Mouse (Mus musculus): Measurements from ENCODE around the gene Gins2. TPM values are rescaled to one million over a fixed set of nuclear protein-coding genes. Genes with fewer than 3 reads are reported as not detected.

Gene Gins2
- polyA plus RNA-seq, 1 experiment = 26.9 TPM

- no peaks in the 10 kb centered on the region for H3K27me3 ChIP-seq (ENCODE audit: control insufficient read depth, insufficient read depth, low read length)
- peaks cover 1% of the 10 kb centered on the region; the same call in 1 of the 2 replicates for H3K36me3 ChIP-seq (ENCODE audit: control insufficient read depth, insufficient read depth, low read length)
- H3K27ac ChIP-seq (ENCODE audit: control insufficient read depth, insufficient read depth, low read depth, low read length) = no peak overlapping the region
- no peaks in the 10 kb centered on the region for H3K4me1 ChIP-seq (ENCODE audit: control insufficient read depth, insufficient read depth, low read length)
- no peak overlapping the region for H3K4me3 ChIP-seq (ENCODE audit: control insufficient read depth, low read depth, low read length)
- no peak for TF ChIP-seq CTCF (IDR thresholded peaks at IDR 0.05; ENCODE audit: control insufficient read depth, insufficient read depth, insufficient replicate concordance, low read depth, low read length)
- TF ChIP-seq POLR2A (IDR thresholded peaks at IDR 0.05; ENCODE audit: control insufficient read depth, low read depth, low read length) = no peak
Measured at GRCm38 (mm10) chr8:120572534-120572933, 16.6 kb downstream of the Gins2 start.

- TF ChIP-seq CTCF (IDR thresholded peaks at IDR 0.05; ENCODE audit: control insufficient read depth, insufficient read depth, insufficient replicate concordance, low read depth, low read length) (no peak), POLR2A (IDR thresholded peaks at IDR 0.05; ENCODE audit: control insufficient read depth, low read depth, low read length) (no peak)
- no peaks in the 10 kb centered on the region for H3K27me3 ChIP-seq (ENCODE audit: control insufficient read depth, insufficient read depth, low read length)
- H3K27ac ChIP-seq (ENCODE audit: control insufficient read depth, insufficient read depth, low read depth, low read length) = no peak overlapping the region
- H3K4me1 ChIP-seq (ENCODE audit: control insufficient read depth, insufficient read depth, low read length) = no peaks in the 10 kb centered on the region
- H3K4me3 ChIP-seq (ENCODE audit: control insufficient read depth, low read depth, low read length) = no peak overlapping the region
- H3K36me3 ChIP-seq (ENCODE audit: control insufficient read depth, insufficient read depth, low read length) = peaks cover 1% of the 10 kb centered on the region; the same call in 1 of the 2 replicates
Measured at GRCm38 (mm10) chr8:120571561-120571960, 17.5 kb downstream of the Gins2 start.

GRCm38 (mm10) chr8:120569939-120570715 lies 19.0 kb downstream of the Gins2 start:
- H3K4me3 ChIP-seq (ENCODE audit: control insufficient read depth, low read depth, low read length) = no peak overlapping the region
- TF ChIP-seq POLR2A (IDR thresholded peaks at IDR 0.05; ENCODE audit: control insufficient read depth, low read depth, low read length) (no peak), CTCF (IDR thresholded peaks at IDR 0.05; ENCODE audit: control insufficient read depth, insufficient read depth, insufficient replicate concordance, low read depth, low read length) (peak; percentile 84)
- H3K27ac ChIP-seq (ENCODE audit: control insufficient read depth, insufficient read depth, low read depth, low read length) = no peak overlapping the region
- H3K36me3 ChIP-seq (ENCODE audit: control insufficient read depth, insufficient read depth, low read length) = peaks cover 1% of the 10 kb centered on the region; the same call in 1 of the 2 replicates
- no peaks in the 10 kb centered on the region for H3K27me3 ChIP-seq (ENCODE audit: control insufficient read depth, insufficient read depth, low read length)
- H3K4me1 ChIP-seq (ENCODE audit: control insufficient read depth, insufficient read depth, low read length) = no peaks in the 10 kb centered on the region

- Histone ChIP-seq H3K36me3 (ENCODE audit: control insufficient read depth, insufficient read depth, low read length) (peaks cover 1% of the 10 kb centered on the region; the same call in 1 of the 2 replicates), H3K4me1 (ENCODE audit: control insufficient read depth, insufficient read depth, low read length) (no peaks in the 10 kb centered on the region), H3K27me3 (ENCODE audit: control insufficient read depth, insufficient read depth, low read length) (no peaks in the 10 kb centered on the region), H3K27ac (ENCODE audit: control insufficient read depth, insufficient read depth, low read depth, low read length) (no peak overlapping the region), H3K4me3 (ENCODE audit: control insufficient read depth, low read depth, low read length) (no peak overlapping the region)
- no peak for TF ChIP-seq CTCF (IDR thresholded peaks at IDR 0.05; ENCODE audit: control insufficient read depth, insufficient read depth, insufficient replicate concordance, low read depth, low read length)
- no peak for TF ChIP-seq POLR2A (IDR thresholded peaks at IDR 0.05; ENCODE audit: control insufficient read depth, low read depth, low read length)
Measured at GRCm38 (mm10) chr8:120569123-120569522, 20.0 kb downstream of the Gins2 start.

DNA sequence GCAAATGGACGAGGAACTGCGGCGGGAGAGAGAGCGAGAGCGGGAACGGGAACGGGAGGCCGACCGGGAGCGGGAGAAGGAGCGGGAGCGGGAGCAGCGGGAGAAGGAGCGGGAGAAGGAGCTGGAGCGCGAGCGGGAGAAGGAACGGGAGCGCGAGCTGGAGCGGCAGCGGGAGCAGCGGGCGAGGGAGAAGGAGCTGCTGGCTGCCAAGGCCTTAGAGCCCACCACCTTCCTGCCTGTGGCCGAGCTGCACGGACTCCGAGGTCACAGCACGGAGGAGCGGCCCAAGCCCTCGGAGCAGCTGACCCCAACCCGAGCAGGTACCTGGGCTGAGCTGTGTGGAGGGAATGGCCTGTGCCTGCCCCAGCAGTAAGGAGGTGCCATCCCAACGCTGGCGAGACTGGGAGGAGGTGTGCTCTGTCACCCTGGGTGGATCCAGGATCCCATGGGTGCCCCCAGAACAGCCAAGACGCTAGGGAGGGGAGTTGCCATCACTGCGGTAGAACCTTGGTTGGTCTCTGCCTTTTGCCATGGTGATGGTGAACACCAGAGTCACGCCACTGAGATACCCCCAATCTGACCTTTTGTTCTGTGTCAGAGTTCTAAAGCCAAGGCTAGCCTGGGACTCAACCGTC lies 20.8 kb downstream of the Gins2 start:
- Histone ChIP-seq H3K27ac (ENCODE audit: control insufficient read depth, insufficient read depth, low read depth, low read length) (no peak overlapping the region), H3K4me1 (ENCODE audit: control insufficient read depth, insufficient read depth, low read length) (peaks cover 3% of the 10 kb centered on the region; the same call in 1 of the 2 replicates), H3K4me3 (ENCODE audit: control insufficient read depth, low read depth, low read length) (no peak overlapping the region), H3K36me3 (ENCODE audit: control insufficient read depth, insufficient read depth, low read length) (peaks cover 1% of the 10 kb centered on the region; the same call in 1 of the 2 replicates), H3K27me3 (ENCODE audit: control insufficient read depth, insufficient read depth, low read length) (no peaks in the 10 kb centered on the region)
- TF ChIP-seq CTCF (IDR thresholded peaks at IDR 0.05; ENCODE audit: control insufficient read depth, insufficient read depth, insufficient replicate concordance, low read depth, low read length) (no peak), POLR2A (IDR thresholded peaks at IDR 0.05; ENCODE audit: control insufficient read depth, low read depth, low read length) (no peak)

- Histone ChIP-seq H3K27ac (ENCODE audit: control insufficient read depth, insufficient read depth, low read depth, low read length) (no peak overlapping the region), H3K4me1 (ENCODE audit: control insufficient read depth, insufficient read depth, low read length) (peaks cover 3% of the 10 kb centered on the region; the same call in 1 of the 2 replicates), H3K36me3 (ENCODE audit: control insufficient read depth, insufficient read depth, low read length) (peaks cover 1% of the 10 kb centered on the region; the same call in 1 of the 2 replicates)
Measured at GRCm38 (mm10) chr8:120567731-120568130, 21.4 kb downstream of the Gins2 start.

GRCm38 (mm10) chr8:120566681-120567080 lies 22.4 kb downstream of the Gins2 start:
- Histone ChIP-seq H3K27ac (ENCODE audit: control insufficient read depth, insufficient read depth, low read depth, low read length) (no peak overlapping the region), H3K4me1 (ENCODE audit: control insufficient read depth, insufficient read depth, low read length) (peaks cover 3% of the 10 kb centered on the region; the same call in 1 of the 2 replicates)

More at GRCm38 (mm10) chr8:120567731-120568130, 21.4 kb downstream of the Gins2 start:
- Histone ChIP-seq H3K27me3 (ENCODE audit: control insufficient read depth, insufficient read depth, low read length) (no peaks in the 10 kb centered on the region), H3K4me3 (ENCODE audit: control insufficient read depth, low read depth, low read length) (no peak overlapping the region)
- TF ChIP-seq CTCF (IDR thresholded peaks at IDR 0.05; ENCODE audit: control insufficient read depth, insufficient read depth, insufficient replicate concordance, low read depth, low read length) (no peak), POLR2A (IDR thresholded peaks at IDR 0.05; ENCODE audit: control insufficient read depth, low read depth, low read length) (no peak)

More at GRCm38 (mm10) chr8:120566681-120567080, 22.4 kb downstream of the Gins2 start:
- no peaks in the 10 kb centered on the region for H3K27me3 ChIP-seq (ENCODE audit: control insufficient read depth, insufficient read depth, low read length)
- H3K4me3 ChIP-seq (ENCODE audit: control insufficient read depth, low read depth, low read length) = no peak overlapping the region
- TF ChIP-seq POLR2A (IDR thresholded peaks at IDR 0.05; ENCODE audit: control insufficient read depth, low read depth, low read length) = no peak
- no peak for TF ChIP-seq CTCF (IDR thresholded peaks at IDR 0.05; ENCODE audit: control insufficient read depth, insufficient read depth, insufficient replicate concordance, low read depth, low read length)
- peaks cover 1% of the 10 kb centered on the region; the same call in 1 of the 2 replicates for H3K36me3 ChIP-seq (ENCODE audit: control insufficient read depth, insufficient read depth, low read length)

Measured in testis, adult 2 months (tissue).